Comparison of ENCODE assay signal across 8 mouse cellular contexts in the genomic region with DNA sequence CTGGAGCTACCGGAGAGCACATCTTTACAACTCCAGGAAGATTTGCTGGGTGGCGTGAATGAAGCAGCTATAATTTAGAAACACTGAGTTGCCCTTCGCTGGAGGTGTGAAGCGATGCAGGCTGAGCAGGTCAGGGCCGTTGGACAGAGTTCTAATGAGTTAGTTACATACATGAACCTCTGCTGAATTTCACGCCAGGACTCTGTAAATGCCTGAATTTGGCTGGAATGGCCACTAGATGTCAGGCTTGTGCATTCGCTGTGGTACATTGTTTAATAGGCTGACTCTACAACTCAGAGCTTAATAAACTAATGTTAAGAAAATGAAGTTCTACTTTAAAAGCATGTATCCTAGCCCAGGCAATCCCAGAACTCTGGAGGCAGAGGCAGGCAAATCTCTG. TPM values are rescaled to one million over a fixed set of nuclear protein-coding genes. Genes with fewer than 3 reads are reported as not detected.
DNase-seq lines count a peak whose midpoint lies in the region; ATAC-seq lines count a peak whose summit lies in the region.

No protein-coding gene starts in this region.

- 25% methylated on average over 7 of the region's 7 CpGs for WGBS in neural tube, embryonic 15.5 days
- WGBS in embryonic facial prominence, embryonic 11.5 days: 25% methylated on average over 7 of the region's 7 CpGs

- H3K4me3 ChIP-seq in neural tube, embryonic 15.5 days (replicated peaks): no peak overlapping the region
- H3K4me3 ChIP-seq in embryonic facial prominence, embryonic 11.5 days (ENCODE audit: low read depth, low read length): no peak overlapping the region

- no peak overlapping the region for H3K27ac ChIP-seq in neural tube, embryonic 15.5 days (replicated peaks)
- H3K27ac ChIP-seq in embryonic facial prominence, embryonic 11.5 days (replicated peaks; ENCODE audit: low read depth, low read length): no peak overlapping the region

- no peak overlapping the region for H3K9ac ChIP-seq in neural tube, embryonic 15.5 days (replicated peaks)
- no peak overlapping the region for H3K9ac ChIP-seq in embryonic facial prominence, embryonic 11.5 days (replicated peaks; ENCODE audit: low read length)

- no peaks in the 10 kb centered on the region for H3K4me1 ChIP-seq in neural tube, embryonic 15.5 days
- H3K4me1 ChIP-seq in embryonic facial prominence, embryonic 11.5 days (ENCODE audit: control insufficient read depth, insufficient read depth, low read length): no peaks in the 10 kb centered on the region

- H3K36me3 ChIP-seq in neural tube, embryonic 15.5 days: no peaks in the 10 kb centered on the region
- H3K36me3 ChIP-seq in embryonic facial prominence, embryonic 11.5 days (replicated peaks; ENCODE audit: control insufficient read depth, insufficient read depth, low read depth, low read length): no peaks in the 10 kb centered on the region

- no peak overlapping the region for H3K4me2 ChIP-seq in neural tube, embryonic 15.5 days
- H3K4me2 ChIP-seq in embryonic facial prominence, embryonic 11.5 days (ENCODE audit: low read depth, low read length): no peak overlapping the region

- intact Hi-C loops in left cerebral cortex, postnatal 36 days (cut with DNase I): loop anchor here (1.0 to 10.0 kb wide), 2 partner anchors 94 to 221 kb away; partner anchors contain the start of gene Ccin

- H3K27me3 ChIP-seq in neural tube, embryonic 15.5 days (replicated peaks): no peaks in the 10 kb centered on the region
- no peaks in the 10 kb centered on the region for H3K27me3 ChIP-seq in embryonic facial prominence, embryonic 11.5 days (ENCODE audit: control insufficient read depth, insufficient read depth, low read length)

- peak; percentile 34 for DNase-seq in neural tube, embryonic 10.5 days (ENCODE audit: extremely low spot score, low spot score)
- DNase-seq in adrenal gland, adult 18-20 months (ENCODE audit: low spot score in 2 of 2): peak; percentile 36 to 49
- DNase-seq in embryonic facial prominence, embryonic 11.5 days (ENCODE audit: low spot score): peak; percentile 81
- DNase-seq in induced T-regulatory cell, adult 2 months (ENCODE audit: low read depth): peak; percentile 68
- peak; percentile 26 to 58 for DNase-seq in left cerebral cortex, postnatal 36 days (ENCODE audit: low spot score in 2 of 2)
- DNase-seq in retina, embryonic 14.5 days (ENCODE audit: low spot score): peak; percentile 86

- no peaks in the 10 kb centered on the region for H3K9me3 ChIP-seq in neural tube, embryonic 15.5 days (replicated peaks)
- H3K9me3 ChIP-seq in embryonic facial prominence, embryonic 11.5 days (replicated peaks; ENCODE audit: control insufficient read depth, low read length): no peaks in the 10 kb centered on the region

- ATAC-seq in neural tube, embryonic 15.5 days (ENCODE audit: low FRiP score): no peak
- ATAC-seq in embryonic facial prominence, embryonic 11.5 days (replicated peaks; ENCODE audit: insufficient number of reproducible peaks, low FRiP score, low TSS enrichment, low read depth): no peak
- ATAC-seq in activated CD4-positive, CD25-positive, alpha-beta regulatory T cell, adult 4 months: no peak

RNA-seq across cellular contexts. Expression of gene Olfr159, which starts 7.4 kb away (rescaled TPM):
- polyA plus RNA-seq in neural tube, embryonic 15.5 days (2015; fragmentation: Nextera tagmentation; extraction: Ambion mirVana): not detected in 2 replicates
- total RNA-seq in adrenal gland, adult 18-20 months (2021): not detected
- not detected in 2 replicates for polyA plus RNA-seq in embryonic facial prominence, embryonic 11.5 days (2014; fragmentation: Nextera tagmentation; extraction: Ambion mirVana)
- not detected for total RNA-seq in left cerebral cortex, postnatal 36 days (2021)
- not detected for polyA plus RNA-seq in activated CD4-positive, CD25-positive, alpha-beta regulatory T cell, adult 4 months (2017; shearing (Covaris generic))

RNA-seq across cellular contexts. Expression of gene Spaar, which starts 33.6 kb away (rescaled TPM):
- polyA plus RNA-seq in neural tube, embryonic 15.5 days (2015; fragmentation: Nextera tagmentation; extraction: Ambion mirVana): 0.05 and 0.06 TPM in 2 replicates
- 1 to 10 TPM; 1.6 to 2.3 TPM for total RNA-seq in adrenal gland, adult 18-20 months (2021)
- 0.04 and 0.08 TPM in 2 replicates for polyA plus RNA-seq in embryonic facial prominence, embryonic 11.5 days (2014; fragmentation: Nextera tagmentation; extraction: Ambion mirVana)
- total RNA-seq in left cerebral cortex, postnatal 36 days (2021): 1 to 10 TPM in 1 of 2 experiments, under 1 TPM in 1; 0.62 to 1.1 TPM
- polyA plus RNA-seq in activated CD4-positive, CD25-positive, alpha-beta regulatory T cell, adult 4 months (2017; shearing (Covaris generic)): under 1 TPM in 1 of 2 experiments, not detected in 1; 0.15 TPM

RNA-seq across cellular contexts. Expression of gene Hrct1, which starts 36.4 kb away (rescaled TPM):
- 0.24 and 0.45 TPM in 2 replicates for polyA plus RNA-seq in neural tube, embryonic 15.5 days (2015; fragmentation: Nextera tagmentation; extraction: Ambion mirVana)
- total RNA-seq in adrenal gland, adult 18-20 months (2021): 1 to 10 TPM; 2.4 to 6.4 TPM
- polyA plus RNA-seq in embryonic facial prominence, embryonic 11.5 days (2014; fragmentation: Nextera tagmentation; extraction: Ambion mirVana): 0.18 and 0.20 TPM in 2 replicates
- 1 to 10 TPM; 1.2 to 1.7 TPM for total RNA-seq in left cerebral cortex, postnatal 36 days (2021)
- not detected for polyA plus RNA-seq in activated CD4-positive, CD25-positive, alpha-beta regulatory T cell, adult 4 months (2017; shearing (Covaris generic))

RNA-seq across cellular contexts. Expression of gene Olfr71, which starts 53.4 kb away (rescaled TPM):
- polyA plus RNA-seq in neural tube, embryonic 15.5 days (2015; fragmentation: Nextera tagmentation; extraction: Ambion mirVana): not detected in 2 replicates
- not detected for total RNA-seq in adrenal gland, adult 18-20 months (2021)
- not detected in 2 replicates for polyA plus RNA-seq in embryonic facial prominence, embryonic 11.5 days (2014; fragmentation: Nextera tagmentation; extraction: Ambion mirVana)
- not detected for total RNA-seq in left cerebral cortex, postnatal 36 days (2021)
- under 1 TPM in 1 of 2 experiments, not detected in 1; 0.13 TPM for polyA plus RNA-seq in activated CD4-positive, CD25-positive, alpha-beta regulatory T cell, adult 4 months (2017; shearing (Covaris generic))

Comparison
In these comparisons a context has a peak if more than half of its experiments do, and no peak if none do; other contexts are left out.
1. DNase-seq: peak in every context shown above with its lines; median percentile 86 in retina, embryonic 14.5 days; 81 in embryonic facial prominence, embryonic 11.5 days; 68 in induced T-regulatory cell, adult 2 months; 42 in adrenal gland, adult 18-20 months; 42 in left cerebral cortex, postnatal 36 days; 34 in neural tube, embryonic 10.5 days.